Mouse (Mus musculus): ENCODE measurements around the gene Zbtb8b. TPM values are rescaled to one million over a fixed set of nuclear protein-coding genes. Genes with fewer than 3 reads are reported as not detected.
"Not testable (repeated sequence)": the region's sequence is repeated elsewhere in the genome, so short reads cannot be mapped to it uniquely, and the experiment has no call there.

Zbtb8b gene
- total and polyA plus RNA-seq, 2 experiments from 2014 or later, result 9.2 to 10.5 TPM

GRCm38 (mm10) chr4:129416478-129416877, 24.2 kb downstream of the Zbtb8b start:
- no peak overlapping the region for H3K4me2 ChIP-seq (ENCODE audit: low read depth)
- no peak overlapping the region for H3K4me3 ChIP-seq (ENCODE audit: low read depth, low read length)
- H3K9me3 ChIP-seq (ENCODE audit: low read length), result no peaks in the 10 kb centered on the region
- TF ChIP-seq CTCF (IDR thresholded peaks at IDR 0.05; ENCODE audit: low read depth), result no peak
- H3K9ac ChIP-seq, result no peak overlapping the region
- ATAC-seq (no peak), DNase-seq (no peak)
- WGBS, result 92% methylated on average over 5 of the region's 5 CpGs
- H3K27me3 ChIP-seq (ENCODE audit: insufficient read depth, low read length), result no peaks in the 10 kb centered on the region
- no peak overlapping the region for H3K27ac ChIP-seq (ENCODE audit: low read depth, low read length)
- no peaks in the 10 kb centered on the region for H3K36me3 ChIP-seq (ENCODE audit: insufficient read depth)
- no peaks in the 10 kb centered on the region for H3K4me1 ChIP-seq (ENCODE audit: insufficient read depth)

GRCm38 (mm10) chr4:129415892-129416291, 24.8 kb downstream of the Zbtb8b start:
- H3K36me3 ChIP-seq (ENCODE audit: insufficient read depth), result no peaks in the 10 kb centered on the region
- no peak overlapping the region for H3K4me3 ChIP-seq (ENCODE audit: low read depth, low read length)
- H3K9me3 ChIP-seq (ENCODE audit: low read length), result no peaks in the 10 kb centered on the region
- H3K9ac ChIP-seq, result no peak overlapping the region
- 98% methylated on average over 5 of the region's 5 CpGs for WGBS
- 0 out of 2 replicates have a peak, but pooled peaks have one; percentile 4 for TF ChIP-seq CTCF (IDR thresholded peaks at IDR 0.05; ENCODE audit: low read depth)
- H3K27me3 ChIP-seq (ENCODE audit: insufficient read depth, low read length), result no peaks in the 10 kb centered on the region
- DNase-seq, result no peak
- no peaks in the 10 kb centered on the region for H3K4me1 ChIP-seq (ENCODE audit: insufficient read depth)
- no peak overlapping the region for H3K4me2 ChIP-seq (ENCODE audit: low read depth)
- no peak for ATAC-seq
- no peak overlapping the region for H3K27ac ChIP-seq (ENCODE audit: low read depth, low read length)

- Histone ChIP-seq H3K4me2 (ENCODE audit: low read depth) (no peak overlapping the region), H3K4me1 (ENCODE audit: insufficient read depth) (no peaks in the 10 kb centered on the region), H3K27ac (ENCODE audit: low read depth, low read length) (no peak overlapping the region), H3K4me3 (ENCODE audit: low read depth, low read length) (no peak overlapping the region), H3K27me3 (ENCODE audit: insufficient read depth, low read length) (no peaks in the 10 kb centered on the region), H3K9ac (no peak overlapping the region), H3K9me3 (ENCODE audit: low read length) (no peaks in the 10 kb centered on the region), H3K36me3 (ENCODE audit: insufficient read depth) (no peaks in the 10 kb centered on the region)
- ATAC-seq (no peak), DNase-seq (no peak)
- TF ChIP-seq CTCF (IDR thresholded peaks at IDR 0.05; ENCODE audit: low read depth), result no peak
Measured at GRCm38 (mm10) chr4:129410991-129411390, 29.7 kb downstream of the Zbtb8b start.

- not testable (repeated sequence) for H3K4me1 ChIP-seq (ENCODE audit: insufficient read depth); H3K27ac ChIP-seq (ENCODE audit: low read depth, low read length); H3K4me3 ChIP-seq (ENCODE audit: low read depth, low read length); H3K36me3 ChIP-seq (ENCODE audit: insufficient read depth); H3K9me3 ChIP-seq (ENCODE audit: low read length); H3K27me3 ChIP-seq (ENCODE audit: insufficient read depth, low read length); ATAC-seq; H3K4me2 ChIP-seq (ENCODE audit: low read depth); H3K9ac ChIP-seq; DNase-seq
- 93% methylated on average over 3 of the region's 3 CpGs for WGBS
Measured at GRCm38 (mm10) chr4:129410532-129410931, 30.1 kb downstream of the Zbtb8b start.

GRCm38 (mm10) chr4:129406447-129406846, 34.2 kb downstream of the Zbtb8b start:
- Histone ChIP-seq H3K9ac (peak overlapping the region; percentile 52), H3K9me3 (ENCODE audit: low read length) (no peaks in the 10 kb centered on the region), H3K4me3 (ENCODE audit: low read depth, low read length) (peak overlapping the region; percentile 43), H3K27ac (ENCODE audit: low read depth, low read length) (no peak overlapping the region), H3K27me3 (ENCODE audit: insufficient read depth, low read length) (no peaks in the 10 kb centered on the region), H3K4me2 (ENCODE audit: low read depth) (peak overlapping the region; percentile 64), H3K36me3 (ENCODE audit: insufficient read depth) (no peaks in the 10 kb centered on the region), H3K4me1 (ENCODE audit: insufficient read depth) (no peaks in the 10 kb centered on the region)
- peak; percentile 58 for DNase-seq
- ATAC-seq, result peak; percentile 79
- WGBS, result 3% methylated on average over 25 of the region's 25 CpGs
- peak; percentile 63 for TF ChIP-seq CTCF (IDR thresholded peaks at IDR 0.05; ENCODE audit: low read depth)

- H3K27ac ChIP-seq (ENCODE audit: low read depth, low read length), result no peak overlapping the region
- DNase-seq (no peak), ATAC-seq (no peak)
- H3K9me3 ChIP-seq (ENCODE audit: low read length), result no peaks in the 10 kb centered on the region
- no peak for TF ChIP-seq CTCF (IDR thresholded peaks at IDR 0.05; ENCODE audit: low read depth)
- no peaks in the 10 kb centered on the region for H3K36me3 ChIP-seq (ENCODE audit: insufficient read depth)
- no peaks in the 10 kb centered on the region for H3K4me1 ChIP-seq (ENCODE audit: insufficient read depth)
- WGBS, result 84% methylated on average over 4 of the region's 4 CpGs
- H3K27me3 ChIP-seq (ENCODE audit: insufficient read depth, low read length), result no peaks in the 10 kb centered on the region
- no peak overlapping the region for H3K4me2 ChIP-seq (ENCODE audit: low read depth)
- H3K4me3 ChIP-seq (ENCODE audit: low read depth, low read length), result no peak overlapping the region
- H3K9ac ChIP-seq, result no peak overlapping the region
Measured at GRCm38 (mm10) chr4:129399813-129400212, 40.8 kb downstream of the Zbtb8b start.

GRCm38 (mm10) chr4:129396960-129397359, 43.7 kb downstream of the Zbtb8b start:
- TF ChIP-seq CTCF (IDR thresholded peaks at IDR 0.05; ENCODE audit: low read depth), result no peak
- Histone ChIP-seq H3K36me3 (ENCODE audit: insufficient read depth) (no peaks in the 10 kb centered on the region), H3K4me3 (ENCODE audit: low read depth, low read length) (no peak overlapping the region), H3K4me2 (ENCODE audit: low read depth) (no peak overlapping the region), H3K27me3 (ENCODE audit: insufficient read depth, low read length) (no peaks in the 10 kb centered on the region), H3K4me1 (ENCODE audit: insufficient read depth) (no peaks in the 10 kb centered on the region), H3K9ac (no peak overlapping the region), H3K27ac (ENCODE audit: low read depth, low read length) (no peak overlapping the region), H3K9me3 (ENCODE audit: low read length) (no peaks in the 10 kb centered on the region)
- WGBS, result 89% methylated on average over 3 of the region's 3 CpGs
- no peak for ATAC-seq
- no peak for DNase-seq
